Mouse (Mus musculus) cerebellum, adult 9-11 months (tissue): ENCODE measurements around the gene Bap1.
A peak's percentile ranks its signal among the peaks of the same experiment; 100 is the strongest.

Experiments
- DNase-seq: peaks from one replicate; pipeline ENCODE4 v3.0.0; 2022

The Bap1 gene

GRCm38 (mm10) chr14:31251084-31251604 lies at the start of gene Bap1, which contains the start of gene Phf7:
Gene Bap1, plus strand, starts transcription at chr14:31251450.
Gene Phf7, minus strand, starts transcription at chr14:31251317.
- peak; percentile 94 for DNase-seq

GRCm38 (mm10) chr14:31204844-31205243 lies 46.4 kb upstream of the Bap1 start:
- no peak for DNase-seq

- no peak for DNase-seq
Observed at GRCm38 (mm10) chr14:31205244-31205561, 46.0 kb upstream of the Bap1 start.

GRCm38 (mm10) chr14:31205562-31206467 lies 45.4 kb upstream of the Bap1 start:
- peak; percentile 79 for DNase-seq

- peak; percentile 96 for DNase-seq
Observed at GRCm38 (mm10) chr14:31206472-31206981, 44.7 kb upstream of the Bap1 start.

- peak; percentile 66 for DNase-seq
Observed at GRCm38 (mm10) chr14:31207070-31207830, 44.0 kb upstream of the Bap1 start.

GRCm38 (mm10) chr14:31208084-31208483 lies 43.2 kb upstream of the Bap1 start, which contains the start of gene Tnnc1:
Gene Tnnc1, plus strand, starts transcription at chr14:31208312.
- peak; percentile 55 for DNase-seq

GRCm38 (mm10) chr14:31209133-31209557 lies 42.1 kb upstream of the Bap1 start:
- peak; percentile 40 for DNase-seq

- no peak for DNase-seq
Observed at GRCm38 (mm10) chr14:31211854-31212253, 39.4 kb upstream of the Bap1 start.

- DNase-seq: no peak
Observed at GRCm38 (mm10) chr14:31212499-31212898, 38.8 kb upstream of the Bap1 start.

- no peak for DNase-seq
Observed at GRCm38 (mm10) chr14:31213868-31214267, 37.4 kb upstream of the Bap1 start.

- no peak for DNase-seq
Observed at GRCm38 (mm10) chr14:31214684-31215083, 36.6 kb upstream of the Bap1 start.

- DNase-seq: peak; percentile 79
Observed at GRCm38 (mm10) chr14:31215157-31216002, 35.9 kb upstream of the Bap1 start.

- DNase-seq: no peak
Observed at GRCm38 (mm10) chr14:31216846-31217245, 34.4 kb upstream of the Bap1 start, which contains the start of gene Nisch. Gene Nisch, minus strand, starts transcription at chr14:31216946.

- peak; percentile 89 for DNase-seq
Observed at GRCm38 (mm10) chr14:31217666-31218065, 33.6 kb upstream of the Bap1 start, which contains the start of gene Sema3g. Gene Sema3g, plus strand, starts transcription at chr14:31217860.

GRCm38 (mm10) chr14:31226978-31227377 lies 24.3 kb upstream of the Bap1 start:
- no peak for DNase-seq

- DNase-seq: no peak
Observed at GRCm38 (mm10) chr14:31228234-31228633, 23.0 kb upstream of the Bap1 start.

GRCm38 (mm10) chr14:31230442-31230841 lies 20.8 kb upstream of the Bap1 start:
- no peak for DNase-seq

GRCm38 (mm10) chr14:31232404-31233069 lies 18.7 kb upstream of the Bap1 start:
- DNase-seq: no peak

GRCm38 (mm10) chr14:31233070-31233995 lies 17.9 kb upstream of the Bap1 start:
- no peak for DNase-seq
